Mouse (Mus musculus): ENCODE data around the gene Chek2. TPM values are rescaled to one million over a fixed set of nuclear protein-coding genes. Genes with fewer than 3 reads are reported as not detected.

Gene Chek2
- total and polyA plus RNA-seq, 3 experiments, result 22.2 to 24.1 TPM; not detected in 1

DNA sequence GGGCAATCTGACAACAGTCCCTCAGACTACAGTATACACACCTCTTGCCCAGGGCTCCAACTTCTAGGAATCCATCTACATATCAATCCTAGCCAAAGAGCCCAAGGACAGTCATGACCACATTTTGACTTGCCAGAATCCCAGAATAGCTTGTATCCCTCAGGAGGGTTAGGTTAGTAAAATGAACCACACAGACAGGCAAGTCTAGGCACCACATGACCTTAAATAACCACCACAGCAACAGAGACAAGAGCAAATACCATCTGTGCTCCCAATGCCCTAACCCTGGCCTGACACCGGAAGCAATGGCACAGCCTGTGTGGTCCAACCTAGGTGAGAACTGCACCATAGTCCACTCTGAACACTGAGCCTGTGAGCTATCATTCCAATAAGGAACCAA lies 33.1 kb upstream of the Chek2 start:
- peaks cover 0 to 33% of the 10 kb centered on the region in 2 experiments; a peak in 2 of 4 replicates for H3K36me3 ChIP-seq (ENCODE audit: control insufficient read depth in 1 of 2, insufficient read depth in 2 of 2, low read length in 2 of 2)
- no peak for DNase-seq (ENCODE audit: low read depth, low spot score)
- H3K9ac ChIP-seq (ENCODE audit: control insufficient read depth, low read depth, low read length, poor library complexity, severe bottlenecking), result no peak overlapping the region
- H3K4me1 ChIP-seq (ENCODE audit: control insufficient read depth in 1 of 2, insufficient read depth in 2 of 2, low read length in 2 of 2), result peaks cover 16 to 37% of the 10 kb centered on the region in 2 experiments
- H3K27me3 ChIP-seq (ENCODE audit: control insufficient read depth in 1 of 2, insufficient read depth in 2 of 2, low read length in 2 of 2), result no peaks in the 10 kb centered on the region
- no peaks in the 10 kb centered on the region for H3K9me3 ChIP-seq (replicated peaks; ENCODE audit: insufficient read depth, low read length)
- no peak overlapping the region for H3K4me3 ChIP-seq (ENCODE audit: control insufficient read depth in 1 of 2, insufficient read depth in 1 of 2, low read depth in 2 of 2, low read length in 2 of 2)
- TF ChIP-seq CHD2 (IDR thresholded peaks at IDR 0.05; ENCODE audit: low read length), result no peak
- no peak for TF ChIP-seq CTCF (IDR thresholded peaks at IDR 0.05 in 2 of 3, conservative IDR thresholded peaks at IDR 0.05 in 1 of 3; ENCODE audit: control insufficient read depth in 1 of 3, insufficient read depth in 1 of 3, low read depth in 2 of 3, low read length in 3 of 3, poor library complexity in 1 of 3, severe bottlenecking in 1 of 3)
- TF ChIP-seq TAL1 (IDR thresholded peaks at IDR 0.05; ENCODE audit: low read length), result no peak
- TF ChIP-seq UBTF (IDR thresholded peaks at IDR 0.05; ENCODE audit: borderline replicate concordance, insufficient read depth, low read depth, low read length), result no peak
- TF ChIP-seq SMC3 (IDR thresholded peaks at IDR 0.05; ENCODE audit: low read depth, low read length), result no peak
- TF ChIP-seq TCF12 (IDR thresholded peaks at IDR 0.05; ENCODE audit: low read depth, low read length), result no peak
- no peak for TF ChIP-seq JUND (IDR thresholded peaks at IDR 0.05; ENCODE audit: low read depth, low read length)
- TF ChIP-seq POLR2AphosphoS5 (IDR thresholded peaks at IDR 0.05; ENCODE audit: borderline replicate concordance, low read depth, low read length), result no peak
- no peak for TF ChIP-seq NELFE (IDR thresholded peaks at IDR 0.05; ENCODE audit: low read depth, low read length)
- no peak for TF ChIP-seq MYB (IDR thresholded peaks at IDR 0.05; ENCODE audit: low read depth, low read length)
- TF ChIP-seq POLR2AphosphoS2 (IDR thresholded peaks at IDR 0.05; ENCODE audit: low read length), result no peak
- TF ChIP-seq BHLHE40 (IDR thresholded peaks at IDR 0.05; ENCODE audit: borderline replicate concordance, low read depth, low read length), result no peak
- TF ChIP-seq MEF2A (IDR thresholded peaks at IDR 0.05; ENCODE audit: extremely low read depth, insufficient replicate concordance, low read depth, low read length, poor library complexity, severe bottlenecking), result no peak
- peaks cover 8% of the 10 kb centered on the region for H3K79me2 ChIP-seq (ENCODE audit: control insufficient read depth, insufficient read depth, low read length, poor library complexity)
- H3K27ac ChIP-seq (ENCODE audit: control insufficient read depth, low read depth, low read length), result no peak overlapping the region

DNA sequence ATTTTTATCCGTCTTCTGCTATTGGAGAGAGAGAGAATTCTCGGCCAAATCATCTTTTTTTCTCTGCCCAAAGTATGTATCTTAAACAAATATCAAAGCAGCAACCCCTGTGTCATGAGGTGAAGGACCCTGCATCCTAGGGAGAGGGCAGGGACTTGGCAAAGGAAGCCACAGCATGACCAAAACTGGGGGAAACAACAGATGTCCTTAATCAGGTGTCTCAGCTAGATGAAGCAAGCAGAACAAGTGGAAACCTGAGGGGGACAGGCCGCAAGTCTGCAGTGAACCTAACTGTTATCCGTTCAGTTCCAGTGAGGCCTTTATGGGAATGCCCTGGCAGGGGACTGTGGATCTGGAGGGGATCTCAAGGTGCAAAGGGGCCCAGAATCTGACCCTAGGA lies 32.3 kb upstream of the Chek2 start:
- H3K36me3 ChIP-seq (ENCODE audit: control insufficient read depth in 1 of 2, insufficient read depth in 2 of 2, low read length in 2 of 2), result peaks cover 0 to 30% of the 10 kb centered on the region in 2 experiments; a peak in 2 of 4 replicates
- H3K27me3 ChIP-seq (ENCODE audit: control insufficient read depth in 1 of 2, insufficient read depth in 2 of 2, low read length in 2 of 2), result no peaks in the 10 kb centered on the region
- peak overlapping the region; percentile 69 for H3K9ac ChIP-seq (ENCODE audit: control insufficient read depth, low read depth, low read length, poor library complexity, severe bottlenecking)
- peak overlapping the region in 1 of 2 experiments; percentile 87; a peak in 2 of 4 replicates for H3K4me3 ChIP-seq (ENCODE audit: control insufficient read depth in 1 of 2, insufficient read depth in 1 of 2, low read depth in 2 of 2, low read length in 2 of 2)
- H3K79me2 ChIP-seq (ENCODE audit: control insufficient read depth, insufficient read depth, low read length, poor library complexity), result peaks cover 8% of the 10 kb centered on the region
- no peaks in the 10 kb centered on the region for H3K9me3 ChIP-seq (replicated peaks; ENCODE audit: insufficient read depth, low read length)
- H3K27ac ChIP-seq (ENCODE audit: control insufficient read depth, low read depth, low read length), result peak overlapping the region; percentile 49
- H3K4me1 ChIP-seq (ENCODE audit: control insufficient read depth in 1 of 2, insufficient read depth in 2 of 2, low read length in 2 of 2), result peaks cover 14 to 34% of the 10 kb centered on the region in 2 experiments
- TF ChIP-seq JUND (IDR thresholded peaks at IDR 0.05; ENCODE audit: low read depth, low read length), result no peak
- TF ChIP-seq TCF12 (IDR thresholded peaks at IDR 0.05; ENCODE audit: low read depth, low read length), result no peak
- no peak for TF ChIP-seq ETS1 (IDR thresholded peaks at IDR 0.05; ENCODE audit: low read depth, low read length)
- no peak for TF ChIP-seq TAL1 (IDR thresholded peaks at IDR 0.05; ENCODE audit: low read length)
- no peak for TF ChIP-seq MYB (IDR thresholded peaks at IDR 0.05; ENCODE audit: low read depth, low read length)
- TF ChIP-seq NELFE (IDR thresholded peaks at IDR 0.05; ENCODE audit: low read depth, low read length), result no peak
- no peak for TF ChIP-seq ZMIZ1 (IDR thresholded peaks at IDR 0.05; ENCODE audit: low read depth, low read length)
- no peak for DNase-seq (ENCODE audit: low read depth, low spot score)
